Mouse (Mus musculus) testis, adult 2 months (tissue): ENCODE results near the gene Palmd. TPM values are rescaled to one million over a fixed set of nuclear protein-coding genes. Genes with fewer than 3 reads are reported as not detected.
A peak's percentile ranks its signal among the peaks of the same experiment; 100 is the strongest.

ENCODE experiments used
- H3K27ac ChIP-seq: fragments of 200-500 bp; 2 replicates; pipeline ENCODE4 v1.5.1; 2012; ENCODE audit warnings: low read depth, low read length; ENCODE audit not compliant: control insufficient read depth, insufficient read depth
- H3K27me3 ChIP-seq: fragments of 200-500 bp; 2 replicates; pipeline ENCODE4 v1.6.1; 2012; ENCODE audit warnings: mild to moderate bottlenecking, low read length, moderate library complexity; ENCODE audit not compliant: control insufficient read depth, insufficient read depth
- H3K36me3 ChIP-seq: fragments of 200-500 bp; 2 replicates; pipeline ENCODE4 v1.6.1; 2012; ENCODE audit warnings: mild to moderate bottlenecking, low read length; ENCODE audit not compliant: control insufficient read depth, insufficient read depth
- H3K4me1 ChIP-seq: fragments of 200-500 bp; 2 replicates; pipeline ENCODE4 v1.6.1; 2012; ENCODE audit warnings: low read length; ENCODE audit not compliant: control insufficient read depth, insufficient read depth
- H3K4me3 ChIP-seq: fragments of 200-500 bp; 2 replicates; pipeline ENCODE4 v1.5.1; 2012; ENCODE audit warnings: low read depth, mild to moderate bottlenecking, low read length, moderate library complexity, mixed read lengths; ENCODE audit not compliant: control insufficient read depth
- CTCF ChIP-seq: fragments of 200-500 bp; IDR thresholded peaks from 2 replicates; pipeline ENCODE4 v1.5.1; 2012; ENCODE audit warnings: low read depth, mild to moderate bottlenecking, inconsistent platforms, low read length, moderate library complexity; ENCODE audit not compliant: control insufficient read depth, insufficient read depth, insufficient replicate concordance
- POLR2A ChIP-seq: fragments of 200-500 bp; IDR thresholded peaks from 2 replicates; pipeline ENCODE4 v1.6.1; 2012; ENCODE audit warnings: low read depth, mild to moderate bottlenecking, inconsistent platforms, low read length, moderate library complexity; ENCODE audit not compliant: control insufficient read depth
- polyA plus RNA-seq: library from polyadenylated mRNA; depleted of rRNA; stranded (reverse); fragments of >200 nt; gene quantifications from 2 replicates; pipeline ENCODE4 v1.2.3, GENCODE M21; 2012; rRNA removed

The Palmd gene
- 0.26 and 0.36 TPM in 2 replicates for polyA plus RNA-seq

- no peaks in the 10 kb centered on the region for H3K27me3 ChIP-seq
- H3K4me1 ChIP-seq: peaks cover 5% of the 10 kb centered on the region
- no peaks in the 10 kb centered on the region for H3K36me3 ChIP-seq
- TF ChIP-seq POLR2A (no peak), CTCF (no peak)
- peak within 1 kb of the TSS; percentile 8 for H3K4me3 ChIP-seq
- no peak within 1 kb of the TSS for H3K27ac ChIP-seq
These were observed at the start of gene Palmd for GRCm38 (mm10) chr3:116968540-116968997. TSS of gene Palmd (minus strand) at chr3:116968987.

- no peak overlapping the region for H3K4me3 ChIP-seq
- no peaks in the 10 kb centered on the region for H3K27me3 ChIP-seq
- H3K36me3 ChIP-seq: no peaks in the 10 kb centered on the region
- no peaks in the 10 kb centered on the region for H3K4me1 ChIP-seq
- TF ChIP-seq CTCF (no peak), POLR2A (no peak)
- H3K27ac ChIP-seq: no peak overlapping the region
These were observed 41.4 kb upstream of the Palmd start for GRCm38 (mm10) chr3:117010182-117010581.

GRCm38 (mm10) chr3:117007340-117007739 is 38.6 kb upstream of the Palmd start:
- H3K27me3 ChIP-seq: no peaks in the 10 kb centered on the region
- H3K4me3 ChIP-seq: no peak overlapping the region
- TF ChIP-seq CTCF: no peak
- TF ChIP-seq POLR2A: no peak
- no peaks in the 10 kb centered on the region for H3K4me1 ChIP-seq
- H3K36me3 ChIP-seq: no peaks in the 10 kb centered on the region
- H3K27ac ChIP-seq: no peak overlapping the region

GRCm38 (mm10) chr3:117006636-117007035 is 37.8 kb upstream of the Palmd start:
- Histone ChIP-seq H3K27ac (no peak overlapping the region), H3K4me3 (no peak overlapping the region), H3K36me3 (no peaks in the 10 kb centered on the region), H3K27me3 (no peaks in the 10 kb centered on the region), H3K4me1 (no peaks in the 10 kb centered on the region)
- no peak for TF ChIP-seq POLR2A
- TF ChIP-seq CTCF: no peak

- Histone ChIP-seq H3K36me3 (no peaks in the 10 kb centered on the region), H3K4me3 (no peak overlapping the region)
- no peak for TF ChIP-seq POLR2A
These were observed 34.6 kb upstream of the Palmd start for GRCm38 (mm10) chr3:117003379-117003778.

GRCm38 (mm10) chr3:117001686-117002485 is 33.1 kb upstream of the Palmd start:
- H3K4me1 ChIP-seq: no peaks in the 10 kb centered on the region
- H3K27ac ChIP-seq: no peak overlapping the region
- no peak overlapping the region for H3K4me3 ChIP-seq
- TF ChIP-seq POLR2A: no peak
- no peak for TF ChIP-seq CTCF
- H3K27me3 ChIP-seq: no peaks in the 10 kb centered on the region
- H3K36me3 ChIP-seq: no peaks in the 10 kb centered on the region

More at GRCm38 (mm10) chr3:117003379-117003778, 34.6 kb upstream of the Palmd start:
- Histone ChIP-seq H3K27ac (no peak overlapping the region), H3K4me1 (no peaks in the 10 kb centered on the region), H3K27me3 (no peaks in the 10 kb centered on the region)

GRCm38 (mm10) chr3:116993011-116993410 is 24.2 kb upstream of the Palmd start:
- H3K4me3 ChIP-seq: no peak overlapping the region
- H3K36me3 ChIP-seq: no peaks in the 10 kb centered on the region
- TF ChIP-seq POLR2A (no peak), CTCF (no peak)
- H3K27me3 ChIP-seq: no peaks in the 10 kb centered on the region
- no peak overlapping the region for H3K27ac ChIP-seq
- H3K4me1 ChIP-seq: no peaks in the 10 kb centered on the region
